Mouse (Mus musculus) common myeloid progenitor, adult 5-6 weeks (primary cell): ENCODE measurements around the gene Ptch1. TPM values are rescaled to one million over a fixed set of nuclear protein-coding genes. Genes with fewer than 3 reads are reported as not detected.

ENCODE experiments used
- ATAC-seq: replicated peaks from 2 replicates; pipeline ENCODE4 v1.8.0; 2016; ENCODE audit warnings: low read depth, mild to moderate bottlenecking, moderate TSS enrichment, inconsistent platforms; ENCODE audit not compliant: poor library complexity, severe bottlenecking
- total RNA-seq: library from RNA; stranded (forward); fragments of 200-1000, 187-1606 nt; gene quantifications from 2 replicates; pipeline ENCODE4 v1.2.3, GENCODE M21; 2017

Ptch1 gene
- total RNA-seq, 1 experiment from 2014 or later = 13.8 TPM

- ATAC-seq = no peak
Observed at GRCm38 (mm10) chr13:63507821-63508220, 65.6 kb downstream of the Ptch1 start.

- no peak for ATAC-seq
Observed at GRCm38 (mm10) chr13:63507001-63507556, 66.3 kb downstream of the Ptch1 start.

- no peak for ATAC-seq
Observed at GRCm38 (mm10) chr13:63506364-63506763, 67.0 kb downstream of the Ptch1 start.

GRCm38 (mm10) chr13:63502391-63502790 lies 71.0 kb downstream of the Ptch1 start:
- ATAC-seq = no peak

GRCm38 (mm10) chr13:63499489-63499888 lies 73.9 kb downstream of the Ptch1 start:
- no peak for ATAC-seq

- ATAC-seq = peak; percentile 56
Observed at GRCm38 (mm10) chr13:63496646-63497582, 76.5 kb downstream of the Ptch1 start, which contains the start of gene Fancc. TSS of gene Fancc (minus strand) at chr13:63497278.

- no peak for ATAC-seq
Observed at GRCm38 (mm10) chr13:63487707-63488042, 85.7 kb downstream of the Ptch1 start.

GRCm38 (mm10) chr13:63486791-63487706 lies 86.3 kb downstream of the Ptch1 start:
- no peak for ATAC-seq

GRCm38 (mm10) chr13:63475356-63475755 lies 98.0 kb downstream of the Ptch1 start:
- no peak for ATAC-seq

Other genes starting within 250 kb of the Ptch1 start
- gene Fancc, start 76.3 kb downstream of the Ptch1 start, total RNA-seq = 18.9 and 19.0 TPM in 2 replicates
- gene Ercc6l2, start 241.6 kb upstream of the Ptch1 start, total RNA-seq = 43.7 and 45.4 TPM in 2 replicates